Mouse (Mus musculus) monocyte, adult 5-6 weeks (primary cell): ENCODE data around the gene Gdf5. TPM values are rescaled to one million over a fixed set of nuclear protein-coding genes. Genes with fewer than 3 reads are reported as not detected.
"Not testable (repeated sequence)": the region's sequence is repeated elsewhere in the genome, so short reads cannot be mapped to it uniquely, and the experiment has no call there.

Source experiments
- ATAC-seq: fragments of 153-309, 156-312 bp; replicated peaks from 2 replicates; pipeline ENCODE4 v1.8.0; 2017; ENCODE audit warnings: mild to moderate bottlenecking; ENCODE audit not compliant: low TSS enrichment, insufficient number of reproducible peaks, severe bottlenecking, poor library complexity, low FRiP score
- total RNA-seq: library from RNA; stranded (forward); fragments of 200-1000, 200-491, 200-594 nt; gene quantifications from 3 replicates; pipeline ENCODE4 v1.2.3, GENCODE M21; 2017

Gene Gdf5
- total RNA-seq, 1 experiment from 2014 or later = not detected

- ATAC-seq = no peak
Measured at GRCm38 (mm10) chr2:155944685-155945084, 482 bp downstream of the Gdf5 start.

GRCm38 (mm10) chr2:155943463-155943862 is 1.7 kb downstream of the Gdf5 start:
- no peak for ATAC-seq

GRCm38 (mm10) chr2:155941697-155942442 is 3.3 kb downstream of the Gdf5 start:
- ATAC-seq = no peak

DNA sequence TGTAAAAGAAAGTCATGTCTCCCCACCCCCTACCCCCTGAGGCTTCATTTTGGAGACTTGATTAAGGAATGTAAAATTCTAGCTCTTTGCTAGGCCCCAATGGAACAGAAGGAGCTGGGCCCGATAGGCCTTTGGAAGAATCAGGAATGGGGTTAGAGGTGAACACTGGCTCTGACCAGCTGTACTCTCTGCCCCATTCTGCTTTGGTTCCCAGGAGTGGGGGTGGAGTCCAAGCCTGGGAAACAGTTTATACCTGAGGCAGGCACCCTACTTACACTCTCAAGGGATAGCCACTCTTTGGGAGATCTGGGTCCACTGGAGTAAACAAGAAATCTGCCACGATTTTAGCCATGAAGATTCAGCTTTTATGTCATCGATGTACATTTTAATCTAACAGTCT is 4.5 kb downstream of the Gdf5 start, which contains the start of gene Gm15557:
Gene Gm15557, plus strand, starts transcription at position 48 of the 400 bp plus-strand sequence.
- ATAC-seq = no peak

- no peak for ATAC-seq
Measured at GRCm38 (mm10) chr2:155939897-155940529, 5.2 kb downstream of the Gdf5 start.

- ATAC-seq = peak; percentile 99
Measured at GRCm38 (mm10) chr2:155929531-155930442, 15.4 kb downstream of the Gdf5 start, which contains the start of gene Uqcc1. Uqcc1 (minus strand) TSS chr2:155930310.

DNA sequence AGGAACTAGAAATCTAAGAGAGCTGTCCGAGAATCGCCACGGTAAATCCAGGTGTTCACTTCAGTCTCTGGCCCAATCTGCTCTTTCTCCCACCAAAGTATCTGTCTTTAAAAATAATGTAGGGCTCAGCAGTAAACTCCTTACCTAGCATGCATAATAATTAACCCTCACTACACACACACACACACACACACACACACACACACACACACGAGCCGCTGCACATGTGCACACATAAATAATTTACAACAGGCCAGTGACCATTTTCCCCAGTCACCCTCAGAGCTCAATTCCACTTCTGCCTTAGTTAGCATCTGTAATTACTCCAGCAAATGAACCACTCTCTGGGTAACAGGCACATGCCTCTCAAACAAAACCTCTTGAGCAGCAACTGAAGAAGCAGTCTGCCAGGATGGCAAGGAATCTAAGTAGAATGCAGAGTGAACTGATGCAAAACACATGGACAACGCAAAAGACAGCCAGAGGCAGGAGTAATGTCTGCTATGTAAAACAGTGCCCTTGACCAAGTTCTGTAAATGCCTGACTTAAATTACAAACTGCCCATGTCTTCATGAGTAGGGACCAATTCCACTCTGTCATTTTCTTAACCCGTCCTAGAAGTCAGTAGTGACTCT is 16.3 kb downstream of the Gdf5 start:
- no peak for ATAC-seq

DNA sequence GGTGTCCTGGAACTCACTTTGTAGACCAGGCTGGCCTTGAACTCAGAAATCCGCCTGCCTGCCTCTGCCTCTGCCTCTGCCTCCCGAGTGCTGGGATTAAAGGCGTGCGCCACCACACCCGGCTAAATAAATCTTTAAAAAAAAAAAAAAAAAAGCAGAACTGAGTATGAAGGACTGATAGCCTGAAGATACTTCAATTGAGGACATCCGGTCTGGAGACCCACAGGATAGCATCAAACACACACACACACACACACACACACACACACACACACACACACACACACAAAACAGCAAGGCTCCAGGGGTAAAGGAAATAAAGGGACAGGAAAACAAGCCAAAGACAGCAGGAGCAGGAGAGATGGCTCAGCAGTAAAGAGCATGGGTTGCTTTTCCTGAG is 20.0 kb downstream of the Gdf5 start:
- not testable (repeated sequence) for ATAC-seq

GRCm38 (mm10) chr2:155923143-155923542 is 22.0 kb downstream of the Gdf5 start:
- no peak for ATAC-seq

DNA sequence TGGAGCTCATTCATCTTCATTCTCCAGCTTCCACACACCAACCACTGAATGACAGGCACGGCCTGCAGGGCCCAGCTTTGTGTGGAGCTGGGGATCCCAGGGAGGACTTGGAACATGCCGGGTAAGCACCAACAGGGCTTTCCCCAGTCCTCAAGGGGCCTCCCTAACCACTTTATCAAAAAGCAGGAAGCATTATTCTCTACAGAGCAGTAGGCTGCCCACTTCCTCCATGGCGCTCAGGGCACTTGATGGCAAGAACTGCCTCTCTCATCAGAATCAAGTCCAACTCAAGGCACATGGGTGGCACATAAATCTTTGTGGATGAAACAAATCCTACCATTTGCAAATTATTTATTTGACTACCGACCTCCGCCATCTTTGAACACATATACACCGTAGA is 30.5 kb downstream of the Gdf5 start:
- ATAC-seq = no peak

GRCm38 (mm10) chr2:155903632-155904008 is 41.5 kb downstream of the Gdf5 start:
- ATAC-seq = no peak

GRCm38 (mm10) chr2:155902989-155903631 is 42.1 kb downstream of the Gdf5 start:
- no peak for ATAC-seq

DNA sequence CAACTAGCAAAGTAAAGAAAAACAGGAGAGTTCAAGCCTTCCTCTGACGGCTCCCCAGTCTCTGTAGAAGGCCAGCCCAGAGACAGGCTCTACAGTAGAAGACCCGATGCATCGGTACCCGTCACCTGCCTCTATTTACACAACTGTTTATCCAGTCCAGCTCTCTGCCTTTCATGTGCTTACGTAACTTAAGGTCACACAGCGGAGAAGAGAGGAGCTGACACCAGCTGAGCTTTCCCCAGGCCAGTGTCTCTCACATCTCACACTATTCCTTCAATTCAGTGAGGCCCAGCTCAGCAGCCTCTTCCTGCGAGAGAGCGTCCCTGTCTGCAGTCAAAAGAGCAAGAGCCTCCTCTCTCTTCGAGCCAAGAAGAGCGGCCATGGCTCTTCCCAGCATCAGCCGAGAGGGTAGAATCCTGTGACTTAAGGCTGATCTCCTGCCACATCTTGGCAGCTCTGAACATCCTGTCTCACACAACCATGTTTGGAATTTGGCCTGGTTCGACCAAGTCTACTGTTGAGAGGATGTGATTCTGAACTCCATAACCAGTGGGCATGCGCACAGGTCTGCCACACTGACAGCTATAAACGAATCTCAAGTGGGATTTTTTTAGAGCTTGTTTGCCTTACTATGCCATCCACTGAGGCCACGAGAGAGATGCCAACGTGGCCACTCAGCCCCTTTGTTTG is 50.0 kb downstream of the Gdf5 start:
- no peak for ATAC-seq

DNA sequence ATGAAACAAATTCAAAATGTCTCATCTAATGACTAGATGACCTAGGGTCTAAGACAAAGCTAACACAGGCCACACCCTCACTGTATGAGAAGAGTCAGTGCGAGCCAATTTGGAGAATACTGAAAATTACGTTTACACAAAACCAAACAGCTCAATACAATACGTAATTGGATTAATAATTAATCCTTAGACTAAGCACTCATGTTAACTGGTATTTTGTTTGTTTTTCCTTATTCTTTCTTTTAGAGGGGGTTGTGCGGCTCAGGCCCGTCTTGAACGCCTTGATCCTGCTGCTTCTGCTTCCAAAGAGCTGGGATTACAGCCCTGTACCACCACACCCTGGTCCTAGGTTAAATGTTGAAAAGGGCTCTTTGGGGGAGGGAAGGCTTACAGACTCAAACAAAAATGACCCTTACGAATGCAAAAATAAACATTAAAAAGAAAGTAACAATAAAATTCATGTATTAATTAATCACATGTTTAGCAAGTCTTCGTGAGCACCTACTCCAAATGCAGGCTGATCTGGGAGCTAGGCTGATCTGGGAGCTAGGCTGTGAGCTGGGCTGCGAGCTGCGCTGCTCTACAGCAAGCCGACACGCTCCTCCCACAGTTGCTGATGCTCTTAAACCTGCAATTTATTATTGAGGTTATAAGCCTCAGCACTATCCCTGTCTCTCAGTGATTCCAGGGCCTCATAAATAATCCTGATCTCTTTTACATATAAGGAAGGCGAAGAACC is 50.7 kb downstream of the Gdf5 start:
- no peak for ATAC-seq
